Comparison of ENCODE assay signal across 16 mouse cellular contexts in genomic region chr1:118788813-118789212, GRCm38 (mm10).
DNase-seq lines count a peak whose midpoint lies in the region; ATAC-seq and TF ChIP-seq lines count a peak whose summit lies in the region.
"Had no signal": no experiment of that assay in that cellular context is flagged by ENCODE, and none has a peak within 500 bp of the region (broad histone marks: within the 10 kb centered on the region; RNA-seq: fewer than 3 reads in every experiment).

No protein-coding gene starts in this region.

- peak; percentile 28 for DNase-seq in embryonic facial prominence, embryonic 14.5 days (ENCODE audit: low spot score)
- no peak for DNase-seq in embryonic facial prominence, embryonic 10.5 days (ENCODE audit: low spot score)
- peak; percentile 34 for DNase-seq in lung, postnatal 0 days (ENCODE audit: low spot score)
- no peak for DNase-seq in lung, postnatal 25 days (ENCODE audit: low spot score)
- DNase-seq in layer of hippocampus, adult 18-20 months (ENCODE audit: low spot score in 2 of 2), result no peak
- DNase-seq in embryo, embryonic 10.5 days (ENCODE audit: low spot score), result no peak
- DNase-seq: kidney, postnatal 25 days; lung, embryonic 14.5 days; thymus, postnatal 25 days had no signal

- H3K4me1 ChIP-seq in embryonic facial prominence, embryonic 14.5 days (ENCODE audit: control insufficient read depth, insufficient read depth, low read length), result no peaks in the 10 kb centered on the region
- H3K4me1 ChIP-seq in embryonic facial prominence, embryonic 10.5 days, result no peaks in the 10 kb centered on the region
- H3K4me1 ChIP-seq in lung, postnatal 0 days (ENCODE audit: insufficient read depth, low read depth, low read length), result no peaks in the 10 kb centered on the region
- no peaks in the 10 kb centered on the region for H3K4me1 ChIP-seq in stomach, embryonic 15.5 days
- H3K4me1 ChIP-seq: heart, embryonic 12.5 days; neural tube, embryonic 12.5 days had no signal

- H3K36me3 ChIP-seq in embryonic facial prominence, embryonic 14.5 days (ENCODE audit: control insufficient read depth, insufficient read depth, low read length), result no peaks in the 10 kb centered on the region
- H3K36me3 ChIP-seq in embryonic facial prominence, embryonic 10.5 days (replicated peaks), result no peaks in the 10 kb centered on the region
- no peaks in the 10 kb centered on the region for H3K36me3 ChIP-seq in lung, postnatal 0 days (ENCODE audit: insufficient read depth, low read length)
- H3K36me3 ChIP-seq in stomach, embryonic 15.5 days, result no peaks in the 10 kb centered on the region
- H3K36me3 ChIP-seq: heart, embryonic 12.5 days; neural tube, embryonic 12.5 days had no signal

- no peak for ATAC-seq in embryonic facial prominence, embryonic 14.5 days (ENCODE audit: low read depth)
- peak; percentile 41 for ATAC-seq in lung, postnatal 0 days
- 0 out of 2 replicates have a peak, but pooled peaks have one; percentile 13 for ATAC-seq in common myeloid progenitor, adult 5-6 weeks (replicated peaks; ENCODE audit: low read depth, poor library complexity, severe bottlenecking)
- peak; percentile 80 for ATAC-seq in stomach, embryonic 15.5 days (ENCODE audit: insufficient read depth, low FRiP score, low read depth)
- ATAC-seq: inflammation-experienced regulatory T-cells, adult 6 months had no signal

- H3K4me2 ChIP-seq in embryonic facial prominence, embryonic 14.5 days (ENCODE audit: low read depth, low read length), result no peak overlapping the region
- H3K4me2 ChIP-seq in lung, postnatal 0 days (replicated peaks; ENCODE audit: low read depth, low read length), result no peak overlapping the region
- H3K4me2 ChIP-seq in stomach, embryonic 15.5 days, result no peak overlapping the region
- H3K4me2 ChIP-seq: heart, embryonic 12.5 days; liver, embryonic 11.5 days; lung, embryonic 14.5 days; neural tube, embryonic 12.5 days had no signal

- H3K27ac ChIP-seq in embryonic facial prominence, embryonic 14.5 days (replicated peaks; ENCODE audit: low read depth, low read length), result no peak overlapping the region
- H3K27ac ChIP-seq in embryonic facial prominence, embryonic 10.5 days (replicated peaks), result no peak overlapping the region
- no peak overlapping the region for H3K27ac ChIP-seq in lung, postnatal 0 days (ENCODE audit: low read length)
- H3K27ac ChIP-seq in stomach, embryonic 15.5 days, result no peak overlapping the region
- H3K27ac ChIP-seq: neural tube, embryonic 12.5 days had no signal

- H3K9ac ChIP-seq in embryonic facial prominence, embryonic 14.5 days (ENCODE audit: low read depth, low read length), result no peak overlapping the region
- H3K9ac ChIP-seq in lung, postnatal 0 days (replicated peaks; ENCODE audit: low read depth), result no peak overlapping the region
- H3K9ac ChIP-seq in stomach, embryonic 15.5 days, result no peak overlapping the region
- H3K9ac ChIP-seq: heart, embryonic 12.5 days; lung, embryonic 14.5 days; neural tube, embryonic 12.5 days had no signal

- no peak for TF ChIP-seq CTCF in lung, postnatal 0 days (IDR thresholded peaks at IDR 0.05)

- no peaks in the 10 kb centered on the region; the same call in 1 of the 2 replicates for H3K27me3 ChIP-seq in embryonic facial prominence, embryonic 14.5 days (replicated peaks; ENCODE audit: control insufficient read depth, insufficient read depth, low read length)
- no peaks in the 10 kb centered on the region for H3K27me3 ChIP-seq in embryonic facial prominence, embryonic 10.5 days (replicated peaks; ENCODE audit: low read depth, poor library complexity, severe bottlenecking)
- H3K27me3 ChIP-seq in lung, postnatal 0 days (replicated peaks; ENCODE audit: insufficient read depth, low read length), result no peaks in the 10 kb centered on the region
- no peaks in the 10 kb centered on the region for H3K27me3 ChIP-seq in stomach, embryonic 15.5 days (replicated peaks)
- H3K27me3 ChIP-seq: heart, embryonic 12.5 days had no signal

- no peak for TF ChIP-seq EP300 in lung, postnatal 0 days (IDR thresholded peaks at IDR 0.05)

- H3K4me3 ChIP-seq in embryonic facial prominence, embryonic 14.5 days (ENCODE audit: low read depth, low read length), result no peak overlapping the region
- H3K4me3 ChIP-seq in embryonic facial prominence, embryonic 10.5 days, result no peak overlapping the region
- no peak overlapping the region for H3K4me3 ChIP-seq in lung, postnatal 0 days (ENCODE audit: low read depth, low read length)
- H3K4me3 ChIP-seq in stomach, embryonic 15.5 days (replicated peaks), result no peak overlapping the region
- H3K4me3 ChIP-seq: erythroblast, embryonic 14.5 days; heart, embryonic 12.5 days; neural tube, embryonic 12.5 days had no signal

- no peaks in the 10 kb centered on the region for H3K9me3 ChIP-seq in embryonic facial prominence, embryonic 14.5 days (ENCODE audit: control insufficient read depth, low read length)
- H3K9me3 ChIP-seq in embryonic facial prominence, embryonic 10.5 days, result no peaks in the 10 kb centered on the region
- H3K9me3 ChIP-seq in lung, postnatal 0 days (ENCODE audit: low read length), result no peaks in the 10 kb centered on the region
- H3K9me3 ChIP-seq in stomach, embryonic 15.5 days, result no peaks in the 10 kb centered on the region
- H3K9me3 ChIP-seq: neural tube, embryonic 12.5 days had no signal

- 63% methylated on average over 5 of the region's 5 CpGs for WGBS in embryonic facial prominence, embryonic 14.5 days
- 76% methylated on average over 5 of the region's 5 CpGs for WGBS in embryonic facial prominence, embryonic 10.5 days
- 42% methylated on average over 5 of the region's 5 CpGs for WGBS in lung, postnatal 0 days
- WGBS in stomach, embryonic 15.5 days, result 39% methylated on average over 5 of the region's 5 CpGs

Comparison
In these comparisons a context has a peak if more than half of its experiments do, and no peak if none do; other contexts are left out.
1. DNase-seq: peak in embryonic facial prominence, embryonic 14.5 days (single experiment) and lung, postnatal 0 days (single experiment); none in embryonic facial prominence, embryonic 10.5 days (single experiment), lung, postnatal 25 days (single experiment), layer of hippocampus, adult 18-20 months (0 of 2) and embryo, embryonic 10.5 days (single experiment).